Mouse (Mus musculus): Measurements from ENCODE around the gene Disp1. TPM values are rescaled to one million over a fixed set of nuclear protein-coding genes. Genes with fewer than 3 reads are reported as not detected.
A peak's percentile ranks its signal among the peaks of the same experiment; 100 is the strongest.

The Disp1 gene
- total RNA-seq, 4 experiments from 2014 or later: 6.9 to 8.5 (median 7.4) TPM

- no peak for DNase-seq (ENCODE audit: low spot score in 2 of 2)
Observed at GRCm38 (mm10) chr1:183164190-183164580, 57.1 kb downstream of the Disp1 start.

DNA sequence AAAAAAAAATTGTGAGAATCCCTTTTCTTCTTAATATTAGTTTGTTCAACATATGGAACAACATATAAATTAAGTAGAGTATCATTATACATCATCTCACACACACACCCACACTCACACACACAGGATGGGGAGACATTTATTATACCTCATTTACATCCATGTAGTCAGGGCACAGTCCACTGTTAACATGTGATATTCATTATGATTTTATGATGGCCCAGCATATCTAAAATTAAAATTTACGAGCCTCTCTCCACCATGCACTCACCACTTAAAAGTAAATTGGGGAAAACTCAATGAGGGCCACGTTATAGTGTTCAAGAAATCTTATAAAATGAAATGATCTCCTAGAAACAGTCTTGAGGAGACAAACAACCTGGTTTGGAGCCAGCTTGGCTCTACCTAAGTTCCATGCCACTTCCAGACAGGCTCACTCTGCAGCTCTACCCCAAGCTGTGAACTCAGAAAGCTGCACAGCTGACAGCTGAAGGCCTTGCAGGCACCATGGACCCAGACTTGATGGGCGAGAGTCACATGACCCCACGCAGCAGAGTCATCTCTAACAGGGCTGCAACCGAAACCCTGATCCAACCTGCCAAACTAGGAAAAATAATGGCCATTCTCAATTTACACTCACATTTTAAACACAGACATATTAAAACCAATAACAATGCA lies 57.7 kb downstream of the Disp1 start:
- no peak for DNase-seq (ENCODE audit: low spot score in 2 of 2)

- DNase-seq (ENCODE audit: low spot score in 2 of 2): no peak
Observed at GRCm38 (mm10) chr1:183161057-183161456, 60.3 kb downstream of the Disp1 start.

- DNase-seq (ENCODE audit: low spot score in 2 of 2): no peak
Observed at GRCm38 (mm10) chr1:183160188-183160587, 61.1 kb downstream of the Disp1 start.

DNA sequence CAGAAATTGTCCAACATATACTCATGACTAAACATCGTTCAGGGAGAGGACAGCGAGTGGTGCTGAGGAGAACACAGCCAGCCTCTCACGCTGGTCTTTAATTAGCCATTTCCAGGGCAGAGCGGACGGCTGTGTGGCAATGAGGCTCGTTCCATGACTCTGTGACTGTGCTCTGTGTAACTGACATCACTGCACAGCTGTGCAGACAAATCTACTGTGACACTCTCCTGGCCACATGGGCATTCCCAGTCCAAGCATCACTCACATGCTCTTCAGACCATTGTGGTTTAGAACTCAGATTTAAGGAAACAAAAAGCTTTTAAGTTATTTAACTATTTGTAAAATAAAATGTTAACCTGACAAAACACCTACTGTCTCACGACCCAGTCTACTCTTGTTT lies 62.1 kb downstream of the Disp1 start:
- no peak for DNase-seq (ENCODE audit: low spot score in 2 of 2)

GRCm38 (mm10) chr1:183155600-183155999 lies 65.7 kb downstream of the Disp1 start:
- no peak for DNase-seq (ENCODE audit: low spot score in 2 of 2)

DNA sequence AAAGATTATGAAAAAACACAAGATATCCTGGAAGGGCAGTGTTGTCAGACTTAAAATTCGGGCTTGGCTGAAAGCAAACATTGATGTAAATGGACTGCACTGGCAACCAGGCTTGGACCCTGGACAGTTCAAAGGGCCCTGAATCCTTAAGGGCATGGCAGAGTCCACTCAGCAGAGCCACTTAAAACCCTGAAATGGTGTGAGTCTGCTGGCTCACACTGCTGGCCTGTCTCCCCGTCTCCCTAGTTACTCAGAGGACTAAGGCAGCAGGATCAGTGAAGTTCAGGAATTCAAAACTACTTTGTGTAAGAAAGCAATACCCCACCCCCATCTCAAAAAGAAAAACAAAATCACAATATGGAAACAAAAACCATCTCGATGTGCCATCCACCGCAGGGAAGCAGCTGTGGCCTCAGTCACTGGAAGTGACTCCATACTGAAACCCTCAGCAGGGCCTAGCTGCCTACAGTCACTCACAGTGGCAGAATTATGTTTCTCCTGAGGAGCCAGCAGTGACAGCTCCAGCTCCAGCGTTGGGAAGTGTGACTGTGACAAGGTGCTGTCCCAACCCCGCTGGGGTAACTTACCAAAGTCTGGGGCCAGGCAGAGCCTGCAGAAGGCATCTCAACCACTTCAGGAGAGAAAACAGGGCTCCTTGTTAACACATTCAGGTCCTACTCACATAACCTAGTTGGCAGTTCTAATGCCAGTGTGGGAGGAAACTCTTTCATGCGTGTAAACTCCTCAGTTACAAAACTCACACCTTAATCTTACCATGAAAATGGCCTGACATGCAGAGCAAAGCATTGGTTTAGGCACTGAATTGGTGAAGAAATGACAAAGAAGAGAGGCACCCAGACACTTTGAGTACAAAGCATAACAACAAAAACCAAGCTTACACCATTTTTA lies 66.8 kb downstream of the Disp1 start:
- DNase-seq (ENCODE audit: low spot score in 2 of 2): no peak

- no peak for DNase-seq (ENCODE audit: low spot score in 2 of 2)
Observed at GRCm38 (mm10) chr1:183153354-183153753, 68.0 kb downstream of the Disp1 start.

- peak; percentile 7 to 57 for DNase-seq (ENCODE audit: low spot score in 2 of 2)
Observed at GRCm38 (mm10) chr1:183151510-183152319, 69.6 kb downstream of the Disp1 start.

DNA sequence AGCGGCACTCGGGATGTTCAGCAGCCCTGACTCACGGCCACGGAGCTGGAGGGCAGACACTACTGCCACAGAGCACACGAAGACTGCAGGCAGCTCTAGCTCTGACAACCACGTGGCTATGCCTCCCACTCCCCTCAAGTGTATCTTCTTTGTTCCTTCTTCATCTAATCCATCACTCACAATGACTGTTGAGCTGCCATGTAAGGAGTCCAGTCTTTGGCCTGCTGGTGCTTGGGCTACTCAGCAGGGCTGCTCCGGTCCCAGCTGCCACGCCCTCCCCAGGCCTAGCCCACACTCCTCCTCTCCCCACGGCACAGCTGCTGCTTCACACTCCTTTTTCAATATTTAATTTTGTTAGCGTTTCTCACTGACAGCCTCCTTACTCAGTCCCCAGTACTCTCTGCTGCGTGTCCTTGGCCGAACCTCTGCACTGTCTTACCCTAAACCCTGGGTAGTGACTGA lies 70.9 kb downstream of the Disp1 start:
- DNase-seq (ENCODE audit: low spot score in 2 of 2): no peak

DNA sequence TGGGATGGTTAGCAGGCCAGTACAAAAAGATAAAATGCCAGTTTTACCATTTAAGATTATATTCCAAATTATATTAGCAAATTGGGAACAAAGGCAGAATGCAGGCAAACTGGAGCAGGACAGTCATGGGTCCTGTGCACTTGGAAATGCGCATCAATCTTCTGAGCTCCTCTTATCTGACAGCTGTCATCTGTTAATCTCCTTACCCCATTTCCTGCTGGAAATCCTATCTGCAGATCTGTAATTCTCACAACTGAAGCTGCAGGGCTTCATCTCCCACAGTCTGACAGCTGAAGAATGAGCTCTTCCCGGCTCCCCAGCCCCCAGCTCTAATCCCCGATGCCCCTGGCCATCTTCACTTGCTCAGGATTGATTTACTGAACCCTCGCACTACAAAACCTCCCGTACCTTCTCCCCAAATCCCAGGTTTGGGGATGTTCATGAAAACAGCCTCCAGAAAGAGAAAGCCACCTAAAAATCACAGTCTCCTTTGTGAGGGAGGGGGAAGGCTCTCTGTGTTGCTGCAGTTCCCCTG lies 71.7 kb downstream of the Disp1 start:
- no peak for DNase-seq (ENCODE audit: low spot score in 2 of 2)

DNA sequence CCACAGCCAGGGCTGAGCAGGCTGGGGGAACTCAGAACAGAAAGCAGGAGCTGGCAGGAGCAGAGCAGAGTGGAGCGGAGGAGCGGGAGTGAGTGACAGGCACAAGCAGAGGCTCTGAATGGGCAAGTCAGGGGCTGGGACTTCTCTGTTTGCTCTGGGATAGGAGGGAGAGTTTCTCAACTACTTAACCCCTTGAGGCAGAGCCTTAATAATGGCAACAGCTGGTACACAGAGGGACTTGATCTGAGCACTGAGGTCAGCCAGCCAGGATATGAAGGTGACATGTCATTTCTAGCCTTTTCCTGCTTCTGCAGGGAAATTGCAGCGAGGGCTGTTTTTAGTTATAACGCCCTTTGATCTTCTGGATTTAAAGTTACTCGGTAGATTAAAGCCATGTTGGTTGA lies 73.9 kb downstream of the Disp1 start:
- DNase-seq (ENCODE audit: low spot score in 2 of 2): no peak

DNA sequence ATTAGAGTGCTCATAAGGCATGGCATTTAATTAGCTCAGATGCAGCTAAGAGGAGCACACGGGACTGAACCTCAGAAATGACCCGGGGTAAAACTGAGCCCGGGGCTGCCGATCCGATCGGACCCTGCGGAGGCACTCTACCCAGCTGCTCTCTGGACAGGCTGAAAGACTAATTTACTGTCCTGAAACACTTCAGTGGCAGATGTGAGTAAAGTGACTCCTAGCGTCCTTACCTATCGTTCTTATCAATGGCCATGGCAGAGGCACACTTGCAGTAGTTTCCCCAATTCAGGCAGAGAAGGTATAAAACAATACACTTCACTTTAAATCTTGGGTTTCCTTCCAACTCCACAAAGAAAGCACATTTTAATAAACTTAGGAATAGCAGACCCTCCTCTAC lies 74.5 kb downstream of the Disp1 start:
- no peak for DNase-seq (ENCODE audit: low spot score in 2 of 2)

DNA sequence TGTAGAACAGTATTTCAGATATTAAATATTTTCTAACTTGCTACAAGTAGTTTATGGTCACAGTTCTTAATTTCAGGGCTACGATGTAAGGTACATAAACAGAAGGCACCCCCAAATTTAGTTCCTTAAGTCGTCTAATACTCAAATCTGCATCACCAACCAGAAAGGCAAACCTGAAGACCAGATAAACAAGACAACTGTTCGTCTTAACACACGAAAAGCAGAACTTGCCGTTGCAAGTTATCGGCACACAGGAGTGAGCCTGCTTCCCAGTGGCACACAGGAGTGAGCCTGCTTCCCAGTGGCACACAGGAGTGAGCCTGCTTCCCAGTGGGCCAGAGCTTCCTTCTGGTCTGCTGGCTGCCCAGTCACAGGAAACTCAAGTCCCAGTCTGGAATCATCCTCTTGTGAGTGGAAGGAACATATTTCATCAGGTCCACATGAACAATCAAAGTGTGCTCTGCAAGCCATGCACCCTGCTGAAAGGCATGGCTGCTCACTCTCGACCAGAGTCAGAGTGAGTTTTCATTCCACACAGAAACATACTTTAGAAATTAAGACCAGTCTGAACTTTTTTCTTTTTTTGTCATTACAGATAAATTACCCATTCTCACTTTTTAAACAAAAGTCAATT lies 75.1 kb downstream of the Disp1 start:
- DNase-seq (ENCODE audit: low spot score in 2 of 2): no peak

DNA sequence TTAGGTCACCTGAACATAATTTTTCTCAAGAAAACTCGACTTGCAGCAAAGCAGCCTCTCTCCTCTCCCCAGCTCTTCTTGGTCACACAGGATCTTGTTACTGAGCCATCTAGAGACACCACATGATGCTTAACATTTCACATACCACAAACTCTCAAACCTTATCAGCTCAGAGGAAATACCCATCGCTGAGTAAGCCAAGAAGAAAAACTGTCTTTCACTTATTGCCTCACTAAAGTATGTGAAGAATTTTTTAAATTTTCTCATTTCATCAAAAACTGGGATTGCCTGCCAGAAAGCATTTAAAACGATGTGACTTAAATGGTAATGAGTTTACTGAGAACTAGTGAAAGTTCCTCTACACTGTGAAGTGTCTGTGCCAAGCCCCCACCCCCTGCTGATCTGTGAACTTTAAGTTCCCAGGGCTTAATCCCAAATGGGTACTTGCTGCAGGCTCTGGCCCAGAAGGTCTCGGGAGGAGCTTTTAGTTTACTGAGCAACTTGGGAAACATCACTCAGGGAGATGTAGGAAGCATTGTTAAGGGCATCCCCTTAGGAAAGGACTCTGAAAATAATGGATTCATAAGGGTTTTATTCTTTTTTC lies 76.6 kb downstream of the Disp1 start:
- no peak for DNase-seq (ENCODE audit: low spot score in 2 of 2)

DNA sequence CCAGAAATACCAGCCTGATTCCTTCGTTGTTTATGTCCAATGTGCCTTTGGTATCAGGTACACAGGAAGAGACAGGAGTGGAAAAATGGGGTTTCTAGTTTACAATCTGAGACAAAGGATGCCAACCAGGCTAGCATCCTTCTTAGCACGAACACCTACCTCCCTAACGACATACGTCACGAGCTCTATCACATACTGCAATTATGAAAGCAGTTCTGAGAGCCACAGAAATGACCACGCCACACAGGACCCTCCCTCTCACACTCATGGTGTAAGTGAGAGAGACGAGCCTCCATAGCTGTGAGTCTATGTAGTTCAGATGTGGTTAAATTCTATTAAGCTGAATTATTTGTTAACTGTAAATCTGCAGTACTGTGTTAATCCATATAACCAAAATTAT lies 78.1 kb downstream of the Disp1 start:
- DNase-seq (ENCODE audit: low spot score in 2 of 2): no peak

GRCm38 (mm10) chr1:183142566-183142965 lies 78.8 kb downstream of the Disp1 start:
- DNase-seq (ENCODE audit: low spot score in 2 of 2): no peak

GRCm38 (mm10) chr1:183141329-183141728 lies 80.0 kb downstream of the Disp1 start:
- no peak for DNase-seq (ENCODE audit: low spot score in 2 of 2)

GRCm38 (mm10) chr1:183140511-183141268 lies 80.6 kb downstream of the Disp1 start:
- no peak for DNase-seq (ENCODE audit: low spot score in 2 of 2)

- no peak for DNase-seq (ENCODE audit: low spot score in 2 of 2)
Observed at GRCm38 (mm10) chr1:183138088-183138487, 83.2 kb downstream of the Disp1 start.
